Mouse (Mus musculus): ENCODE results near the gene Oxnad1.

DNA sequence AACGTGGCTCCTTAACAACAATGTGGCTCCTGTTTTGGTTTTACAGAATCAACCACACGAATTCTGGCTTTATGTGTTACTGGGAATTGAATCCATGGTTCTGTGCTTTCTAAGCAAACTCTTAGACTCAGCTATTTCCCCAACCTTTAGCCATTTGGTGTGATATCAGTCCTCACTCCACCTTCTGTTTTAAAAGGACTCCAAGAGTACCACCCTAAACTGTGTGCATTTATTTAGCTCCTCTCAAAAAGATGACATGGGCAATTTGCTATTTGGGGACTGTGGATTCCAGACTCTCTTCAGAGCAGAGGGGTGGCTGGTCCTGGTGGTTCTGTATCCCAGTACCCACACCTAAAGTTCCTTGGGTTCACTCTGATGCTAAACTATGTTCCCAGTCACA, 61.4 kb downstream of the Oxnad1 start:
- no peak for TF ChIP-seq POLR2A (IDR thresholded peaks at IDR 0.05; ENCODE audit: borderline replicate concordance, extremely low read depth, low read depth, low read length)
- TF ChIP-seq CTCF (IDR thresholded peaks at IDR 0.05; ENCODE audit: insufficient read depth, low read length), result no peak
